Mouse (Mus musculus) liver, embryonic 16.5 days (tissue): Measurements from ENCODE around the gene Mup20. TPM values are rescaled to one million over a fixed set of nuclear protein-coding genes. Genes with fewer than 3 reads are reported as not detected.
"Not testable (repeated sequence)": the region's sequence is repeated elsewhere in the genome, so short reads cannot be mapped to it uniquely, and the experiment has no call there.

Experiments
- ATAC-seq: fragments of 200-750 bp; cut with Nextera tagmentation; 2 replicates; pipeline ENCODE4 v1.8.0; 2017; ENCODE audit warnings: low read depth, mild to moderate bottlenecking, moderate number of reproducible peaks, moderate library complexity
- H3K27ac ChIP-seq: fragments of 300-500 bp; sonication (generic); 2 replicates; pipeline ENCODE4 v1.5.1; 2014; ENCODE audit warnings: mild to moderate bottlenecking, low read length
- H3K27me3 ChIP-seq: fragments of 300-500 bp; sonication (generic); 2 replicates; pipeline ENCODE4 v1.6.1; 2014; ENCODE audit warnings: low read depth, low read length, mixed read lengths; ENCODE audit not compliant: control insufficient read depth, insufficient read depth
- H3K36me3 ChIP-seq: fragments of 300-500 bp; sonication (generic); 2 replicates; pipeline ENCODE4 v1.6.1; 2014; ENCODE audit warnings: mild to moderate bottlenecking; ENCODE audit not compliant: control insufficient read depth, insufficient read depth
- H3K4me1 ChIP-seq: fragments of 300-500 bp; sonication (generic); 2 replicates; pipeline ENCODE4 v1.6.1; 2014; ENCODE audit warnings: low read depth, low read length, mixed read lengths; ENCODE audit not compliant: control insufficient read depth
- H3K4me2 ChIP-seq: fragments of 300-500 bp; sonication (generic); 2 replicates; pipeline ENCODE4 v1.6.1; 2014; ENCODE audit warnings: low read depth, low read length, mixed read lengths
- H3K4me3 ChIP-seq: fragments of 300-500 bp; sonication (generic); 2 replicates; pipeline ENCODE4 v1.5.1; 2014; ENCODE audit warnings: low read depth, mild to moderate bottlenecking, low read length
- H3K9ac ChIP-seq: fragments of 300-500 bp; sonication (generic); 2 replicates; pipeline ENCODE4 v1.6.1; 2014; ENCODE audit warnings: low read depth, low read length
- H3K9me3 ChIP-seq: fragments of 300-500 bp; sonication (generic); replicated peaks from 2 replicates; pipeline ENCODE4 v1.6.1; 2016; ENCODE audit warnings: low read length; ENCODE audit not compliant: control insufficient read depth
- WGBS: fragments of 180-500 bp; shearing (Covaris S2); extraction: QIAGEN DNeasy Blood & Tissue Kit; methylation state at CpG from one replicate; pipeline ENCODE4 v1.1.7; 2014; ENCODE audit not compliant: insufficient replicate concordance; 5-methylcytosine and 5-hydroxymethylcytosine counted together
- polyA plus RNA-seq: library from polyadenylated mRNA; unstranded; fragments of >200 nt; fragmentation: Nextera tagmentation; extraction: Ambion mirVana; gene quantifications from 2 replicates; pipeline ENCODE4 v1.2.1, GENCODE M21; 2015

The Mup20 gene
- polyA plus RNA-seq = 0.14 TPM in 1 of 2 replicates, not detected in the other

DNA sequence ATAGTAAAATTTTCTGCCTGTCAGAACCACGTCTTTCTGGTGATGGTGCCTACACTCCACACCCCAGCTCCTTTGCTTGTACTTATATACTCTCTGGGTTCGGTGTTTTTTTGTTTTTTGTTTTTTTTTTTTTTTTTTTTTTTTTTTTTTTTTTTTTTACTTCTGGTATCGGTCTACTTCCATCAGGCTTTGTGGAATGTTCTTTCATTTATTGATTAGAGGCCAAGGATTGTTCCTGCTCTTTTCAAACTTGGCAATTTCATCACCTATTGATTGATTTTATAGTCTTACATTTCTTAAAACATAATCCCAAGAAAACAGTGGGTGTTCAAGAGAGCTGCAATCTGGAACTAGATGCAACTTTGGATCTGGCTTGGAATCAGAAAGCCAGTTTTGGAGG lies at the start of gene Mup20:
TSS of gene Mup20 (minus strand) at position 101 of the 400 bp plus-strand sequence.
- not testable (repeated sequence) for H3K4me2 ChIP-seq, H3K4me3 ChIP-seq, H3K4me1 ChIP-seq, H3K27ac ChIP-seq, H3K9me3 ChIP-seq, ATAC-seq, H3K9ac ChIP-seq, H3K36me3 ChIP-seq, H3K27me3 ChIP-seq
- 45% methylated on average over 2 of the region's 3 CpGs for WGBS

GRCm38 (mm10) chr4:62103366-62103765 lies 49.4 kb upstream of the Mup20 start:
- H3K4me1 ChIP-seq, H3K4me3 ChIP-seq, H3K36me3 ChIP-seq, H3K4me2 ChIP-seq, H3K9me3 ChIP-seq, H3K27ac ChIP-seq, ATAC-seq, H3K27me3 ChIP-seq, H3K9ac ChIP-seq: not testable (repeated sequence)
- 34% methylated on average over 2 of the region's 2 CpGs for WGBS

DNA sequence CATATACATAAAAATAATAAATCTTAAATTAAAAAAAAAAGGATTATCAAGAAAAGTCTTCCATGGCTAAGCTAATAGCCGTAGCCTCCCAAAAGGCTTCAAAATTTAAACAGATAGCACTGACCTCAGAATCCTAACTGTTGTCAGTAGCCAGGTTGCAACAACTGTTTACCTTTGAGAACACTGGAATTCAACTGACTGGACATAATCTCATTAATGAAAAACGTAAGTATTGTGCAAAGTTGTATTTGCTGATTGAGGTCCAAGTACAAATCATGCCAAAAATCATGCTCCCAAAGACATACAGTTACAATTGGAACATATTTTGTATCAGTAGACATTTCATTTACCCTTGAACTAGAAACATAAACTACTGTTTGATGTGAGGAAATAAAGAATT lies 34.0 kb upstream of the Mup20 start:
- H3K9ac ChIP-seq = no peak overlapping the region
- peak; percentile 60 for ATAC-seq
- WGBS = 46% methylated on average over 2 of the region's 2 CpGs
- no peak overlapping the region for H3K4me3 ChIP-seq
- H3K9me3 ChIP-seq = no peaks in the 10 kb centered on the region
- no peak overlapping the region for H3K27ac ChIP-seq
- no peaks in the 10 kb centered on the region for H3K4me1 ChIP-seq
- no peak overlapping the region for H3K4me2 ChIP-seq
- H3K36me3 ChIP-seq = no peaks in the 10 kb centered on the region
- no peaks in the 10 kb centered on the region for H3K27me3 ChIP-seq

DNA sequence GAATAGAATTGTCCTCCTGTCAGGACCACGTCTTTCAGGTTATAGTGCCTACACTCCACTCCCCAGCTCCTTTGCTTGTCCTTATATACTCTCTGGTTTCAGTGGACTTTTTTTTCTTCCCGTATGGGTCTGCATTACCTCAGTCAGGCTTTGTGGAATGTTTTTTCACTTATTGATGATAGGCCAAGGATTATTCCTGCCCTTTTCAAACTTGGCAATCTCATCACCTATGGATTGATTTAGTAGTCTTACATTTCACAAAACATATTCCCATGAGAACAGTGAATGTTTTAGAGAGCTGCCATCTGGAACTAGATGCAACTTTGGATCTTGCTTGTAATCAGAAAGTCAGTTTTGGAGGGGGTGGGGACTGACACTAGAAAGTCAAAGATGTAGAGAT lies 33.3 kb upstream of the Mup20 start, which contains the start of gene Mup3:
TSS of gene Mup3 (minus strand) at position 102 of the 400 bp plus-strand sequence.
- Histone ChIP-seq H3K4me3 (no peak within 1 kb of the TSS), H3K4me2 (no peak within 1 kb of the TSS), H3K36me3 (no peaks in the 10 kb centered on the region), H3K27me3 (no peaks in the 10 kb centered on the region), H3K9me3 (no peaks in the 10 kb centered on the region), H3K9ac (no peak within 1 kb of the TSS), H3K4me1 (no peaks in the 10 kb centered on the region), H3K27ac (no peak within 1 kb of the TSS)
- 53% methylated on average over 2 of the region's 2 CpGs for WGBS
- no peak for ATAC-seq

GRCm38 (mm10) chr4:62082755-62083154 lies 28.8 kb upstream of the Mup20 start:
- Histone ChIP-seq H3K4me3 (no peak overlapping the region), H3K9ac (no peak overlapping the region), H3K27ac (no peak overlapping the region), H3K36me3 (no peaks in the 10 kb centered on the region), H3K4me2 (no peak overlapping the region), H3K9me3 (no peaks in the 10 kb centered on the region), H3K27me3 (no peaks in the 10 kb centered on the region), H3K4me1 (no peaks in the 10 kb centered on the region)
- ATAC-seq = no peak

DNA sequence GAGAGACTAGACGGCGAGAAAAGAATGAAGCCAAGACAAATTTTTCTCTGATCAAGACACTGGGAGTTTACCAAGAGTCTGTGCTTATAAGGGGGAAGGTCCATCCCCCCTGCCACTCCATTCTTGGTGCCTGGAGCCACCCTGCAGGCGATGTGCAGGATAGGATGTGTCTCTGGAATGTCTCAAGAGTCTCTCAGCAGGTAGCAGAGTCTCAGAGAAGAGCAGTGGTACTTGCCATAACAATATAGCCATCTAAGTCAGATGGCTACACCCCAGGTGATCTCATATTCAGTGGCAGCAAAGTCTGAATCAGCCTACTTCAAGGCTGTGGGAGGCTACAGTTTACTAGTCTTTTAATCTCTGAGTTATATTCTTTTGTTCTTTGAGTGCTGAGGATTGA lies 21.2 kb upstream of the Mup20 start:
- 64% methylated on average over 3 of the region's 3 CpGs for WGBS
- H3K27me3 ChIP-seq = no peaks in the 10 kb centered on the region
- H3K4me3 ChIP-seq = no peak overlapping the region
- H3K27ac ChIP-seq = no peak overlapping the region
- no peak for ATAC-seq
- no peak overlapping the region for H3K9ac ChIP-seq
- H3K9me3 ChIP-seq = no peaks in the 10 kb centered on the region
- no peak overlapping the region for H3K4me2 ChIP-seq
- no peaks in the 10 kb centered on the region for H3K36me3 ChIP-seq
- H3K4me1 ChIP-seq = no peaks in the 10 kb centered on the region

DNA sequence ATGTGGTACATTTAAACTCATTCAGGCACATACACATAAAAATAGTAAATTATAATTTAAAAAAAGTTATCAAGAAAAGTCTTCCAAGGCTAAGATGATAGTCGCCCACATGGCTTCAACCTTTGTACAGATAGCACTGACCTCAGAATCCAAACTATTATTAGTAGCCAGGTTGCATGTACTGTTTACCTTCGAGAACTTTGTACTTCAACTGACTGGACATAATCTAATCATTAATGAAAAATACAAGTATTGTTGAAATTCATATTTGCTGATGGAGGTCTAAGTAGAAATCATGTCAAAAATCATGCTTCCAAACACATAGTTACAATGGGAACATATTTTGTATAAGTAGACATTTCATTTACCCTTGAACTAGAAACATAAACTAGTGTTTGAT lies 822 bp upstream of the Mup20 start:
- H3K4me3 ChIP-seq, H3K9me3 ChIP-seq, H3K4me2 ChIP-seq, H3K36me3 ChIP-seq, H3K9ac ChIP-seq, H3K27me3 ChIP-seq, H3K27ac ChIP-seq, H3K4me1 ChIP-seq: not testable (repeated sequence)
- ATAC-seq = 0 out of 2 replicates have a peak, but pooled peaks have one; percentile 45
- 35% methylated on average over 2 of the region's 2 CpGs for WGBS

DNA sequence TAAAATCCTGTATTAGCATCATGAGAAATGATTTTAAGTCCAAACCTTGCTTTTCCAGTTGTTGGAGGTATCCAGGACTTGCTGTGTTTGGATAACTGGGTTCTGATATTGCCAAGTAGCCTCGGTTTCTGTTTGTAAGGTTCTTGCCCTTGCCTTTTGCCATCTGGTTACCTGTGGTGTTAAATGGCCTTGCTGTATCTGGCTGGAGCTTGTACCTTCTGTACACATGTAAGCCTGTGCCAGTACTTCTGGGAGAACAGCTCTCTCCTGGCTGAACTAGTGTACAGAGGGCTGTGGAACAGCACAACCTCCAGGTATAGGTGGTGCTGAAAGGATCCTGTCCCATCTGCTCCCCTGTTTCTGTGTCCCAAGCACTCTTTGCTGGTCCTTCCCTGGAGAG lies 27.7 kb downstream of the Mup20 start:
- Histone ChIP-seq H3K4me2 (no peak overlapping the region), H3K4me1 (no peaks in the 10 kb centered on the region), H3K4me3 (no peak overlapping the region), H3K9me3 (no peaks in the 10 kb centered on the region), H3K36me3 (no peaks in the 10 kb centered on the region), H3K27me3 (no peaks in the 10 kb centered on the region), H3K9ac (no peak overlapping the region), H3K27ac (no peak overlapping the region)
- ATAC-seq = no peak
- WGBS = 42% methylated on average over 1 of the region's 1 CpGs

DNA sequence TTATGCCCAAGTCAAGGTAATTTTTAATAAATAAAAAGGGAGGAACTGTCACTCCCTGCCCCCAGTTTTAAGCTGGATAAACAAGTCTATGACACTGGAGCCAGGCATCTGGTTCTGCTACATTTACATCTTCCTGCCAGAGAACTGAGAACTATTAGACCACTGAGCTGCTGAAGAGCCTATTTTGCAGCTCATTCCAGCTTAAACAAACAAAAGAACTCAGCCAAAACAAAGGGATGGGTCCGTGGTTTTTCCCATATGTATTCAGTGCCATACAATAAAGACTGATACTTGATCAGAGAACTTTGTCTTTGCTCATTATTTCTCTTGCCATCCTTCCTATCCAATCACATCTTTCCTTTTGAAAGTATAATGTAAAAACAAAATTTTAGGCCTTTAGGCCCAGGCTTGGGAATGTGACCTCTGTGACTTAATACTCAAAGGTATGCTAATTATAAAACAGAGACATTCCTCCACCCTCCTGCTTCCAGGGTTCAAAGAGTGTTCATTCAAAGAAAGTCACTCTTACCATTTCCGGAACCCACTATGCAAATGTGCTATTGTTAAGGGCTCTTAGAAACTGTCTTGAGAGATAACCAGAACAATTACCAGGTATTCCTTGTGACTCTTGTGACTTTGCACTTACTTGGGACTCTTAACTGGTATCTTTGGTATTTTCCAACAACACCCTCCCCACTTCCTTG lies 29.6 kb downstream of the Mup20 start:
- 45% methylated on average over 2 of the region's 2 CpGs for WGBS
- ATAC-seq = no peak
- H3K4me1 ChIP-seq = no peaks in the 10 kb centered on the region
- H3K27me3 ChIP-seq = no peaks in the 10 kb centered on the region
- H3K9ac ChIP-seq = no peak overlapping the region
- H3K36me3 ChIP-seq = no peaks in the 10 kb centered on the region
- no peak overlapping the region for H3K4me2 ChIP-seq
- H3K27ac ChIP-seq = no peak overlapping the region
- H3K4me3 ChIP-seq = no peak overlapping the region
- no peaks in the 10 kb centered on the region for H3K9me3 ChIP-seq
